Mouse (Mus musculus) skeletal muscle tissue, adult 2 months (tissue): ENCODE measurements around the gene Gm10337.

Experiments
- DNase-seq: peaks from one replicate; pipeline ENCODE4 v3.0.0-alpha.2; 2012; ENCODE audit warnings: low read depth, low spot score

The Gm10337 gene

DNA sequence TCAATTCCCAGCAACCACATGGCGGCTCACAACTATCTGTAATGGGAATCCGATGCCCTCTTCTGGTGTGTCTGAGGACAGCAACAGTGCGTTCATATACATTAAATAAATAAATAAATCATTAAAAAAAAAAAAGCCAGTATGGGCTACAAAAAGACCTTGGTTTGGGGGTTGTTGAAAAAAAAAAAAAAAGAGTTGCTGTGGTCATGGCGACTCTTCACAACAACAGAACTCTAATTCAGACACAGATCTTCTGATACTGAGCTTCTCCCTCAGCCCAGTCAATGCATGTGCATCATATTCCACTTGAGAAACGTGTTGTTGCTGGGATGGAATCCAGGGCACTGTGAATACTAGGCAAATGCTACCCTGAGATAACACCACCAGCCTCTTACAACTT, 49.1 kb downstream of the Gm10337 start:
- DNase-seq = no peak
